Mouse (Mus musculus): ENCODE results near the gene Dab2ip. TPM values are rescaled to one million over a fixed set of nuclear protein-coding genes. Genes with fewer than 3 reads are reported as not detected.

Gene Dab2ip
- polyA plus RNA-seq, 1 experiment from 2014 or later, result 49.5 TPM

GRCm38 (mm10) chr2:35565051-35565836, 7.2 kb downstream of the Dab2ip start:
- H3K27me3 ChIP-seq (ENCODE audit: control insufficient read depth, insufficient read depth, low read length), result no peaks in the 10 kb centered on the region
- no peak overlapping the region for H3K9ac ChIP-seq (replicated peaks; ENCODE audit: low read length)
- no peak for DNase-seq (ENCODE audit: low spot score)
- no peaks in the 10 kb centered on the region for H3K4me1 ChIP-seq (ENCODE audit: control insufficient read depth, insufficient read depth, low read length)
- H3K4me3 ChIP-seq (ENCODE audit: low read depth, low read length), result no peak overlapping the region
- no peaks in the 10 kb centered on the region for H3K36me3 ChIP-seq (replicated peaks; ENCODE audit: control insufficient read depth, insufficient read depth, low read depth, low read length)
- H3K9me3 ChIP-seq (replicated peaks; ENCODE audit: control insufficient read depth, low read length), result no peaks in the 10 kb centered on the region
- no peak overlapping the region for H3K4me2 ChIP-seq (ENCODE audit: low read depth, low read length)
- no peak for ATAC-seq (replicated peaks; ENCODE audit: insufficient number of reproducible peaks, low FRiP score, low TSS enrichment, low read depth)
- 81% methylated on average over 6 of the region's 6 CpGs for WGBS
- H3K27ac ChIP-seq (replicated peaks; ENCODE audit: low read depth, low read length), result no peak overlapping the region

- no peak overlapping the region for H3K4me3 ChIP-seq (ENCODE audit: low read depth, low read length)
- WGBS, result 81% methylated on average over 11 of the region's 11 CpGs
- no peak for DNase-seq (ENCODE audit: low spot score)
- H3K4me2 ChIP-seq (ENCODE audit: low read depth, low read length), result no peak overlapping the region
- H3K9me3 ChIP-seq (replicated peaks; ENCODE audit: control insufficient read depth, low read length), result no peaks in the 10 kb centered on the region
- no peak overlapping the region for H3K9ac ChIP-seq (replicated peaks; ENCODE audit: low read length)
- no peaks in the 10 kb centered on the region for H3K27me3 ChIP-seq (ENCODE audit: control insufficient read depth, insufficient read depth, low read length)
- no peak for ATAC-seq (replicated peaks; ENCODE audit: insufficient number of reproducible peaks, low FRiP score, low TSS enrichment, low read depth)
- no peaks in the 10 kb centered on the region for H3K4me1 ChIP-seq (ENCODE audit: control insufficient read depth, insufficient read depth, low read length)
- no peak overlapping the region for H3K27ac ChIP-seq (replicated peaks; ENCODE audit: low read depth, low read length)
- no peaks in the 10 kb centered on the region for H3K36me3 ChIP-seq (replicated peaks; ENCODE audit: control insufficient read depth, insufficient read depth, low read depth, low read length)
Observed at GRCm38 (mm10) chr2:35566957-35567693, 9.1 kb downstream of the Dab2ip start.

GRCm38 (mm10) chr2:35567694-35568149, 9.7 kb downstream of the Dab2ip start:
- Histone ChIP-seq H3K4me3 (ENCODE audit: low read depth, low read length) (no peak overlapping the region), H3K36me3 (replicated peaks; ENCODE audit: control insufficient read depth, insufficient read depth, low read depth, low read length) (no peaks in the 10 kb centered on the region), H3K4me2 (ENCODE audit: low read depth, low read length) (no peak overlapping the region), H3K9me3 (replicated peaks; ENCODE audit: control insufficient read depth, low read length) (no peaks in the 10 kb centered on the region), H3K27ac (replicated peaks; ENCODE audit: low read depth, low read length) (no peak overlapping the region), H3K4me1 (ENCODE audit: control insufficient read depth, insufficient read depth, low read length) (no peaks in the 10 kb centered on the region), H3K9ac (replicated peaks; ENCODE audit: low read length) (no peak overlapping the region), H3K27me3 (ENCODE audit: control insufficient read depth, insufficient read depth, low read length) (no peaks in the 10 kb centered on the region)
- WGBS, result 94% methylated on average over 4 of the region's 4 CpGs
- ATAC-seq (replicated peaks; ENCODE audit: insufficient number of reproducible peaks, low FRiP score, low TSS enrichment, low read depth), result no peak
- DNase-seq (ENCODE audit: low spot score), result no peak

- no peak overlapping the region for H3K4me2 ChIP-seq (ENCODE audit: low read depth, low read length)
- no peak for ATAC-seq (replicated peaks; ENCODE audit: insufficient number of reproducible peaks, low FRiP score, low TSS enrichment, low read depth)
- H3K36me3 ChIP-seq (replicated peaks; ENCODE audit: control insufficient read depth, insufficient read depth, low read depth, low read length), result no peaks in the 10 kb centered on the region
- no peak for DNase-seq (ENCODE audit: low spot score)
- no peaks in the 10 kb centered on the region for H3K4me1 ChIP-seq (ENCODE audit: control insufficient read depth, insufficient read depth, low read length)
- no peaks in the 10 kb centered on the region for H3K27me3 ChIP-seq (ENCODE audit: control insufficient read depth, insufficient read depth, low read length)
- no peak overlapping the region for H3K4me3 ChIP-seq (ENCODE audit: low read depth, low read length)
- no peaks in the 10 kb centered on the region for H3K9me3 ChIP-seq (replicated peaks; ENCODE audit: control insufficient read depth, low read length)
- H3K27ac ChIP-seq (replicated peaks; ENCODE audit: low read depth, low read length), result no peak overlapping the region
- 67% methylated on average over 4 of the region's 4 CpGs for WGBS
- H3K9ac ChIP-seq (replicated peaks; ENCODE audit: low read length), result no peak overlapping the region
Observed at GRCm38 (mm10) chr2:35570743-35571142, 12.7 kb downstream of the Dab2ip start.

- no peaks in the 10 kb centered on the region for H3K27me3 ChIP-seq (ENCODE audit: control insufficient read depth, insufficient read depth, low read length)
- WGBS, result 29% methylated on average over 1 of the region's 1 CpGs
- DNase-seq (ENCODE audit: low spot score) (no peak), ATAC-seq (replicated peaks; ENCODE audit: insufficient number of reproducible peaks, low FRiP score, low TSS enrichment, low read depth) (no peak)
- H3K4me3 ChIP-seq (ENCODE audit: low read depth, low read length), result no peak overlapping the region
- no peaks in the 10 kb centered on the region for H3K9me3 ChIP-seq (replicated peaks; ENCODE audit: control insufficient read depth, low read length)
- H3K27ac ChIP-seq (replicated peaks; ENCODE audit: low read depth, low read length), result no peak overlapping the region
- no peaks in the 10 kb centered on the region for H3K4me1 ChIP-seq (ENCODE audit: control insufficient read depth, insufficient read depth, low read length)
- H3K4me2 ChIP-seq (ENCODE audit: low read depth, low read length), result no peak overlapping the region
- H3K36me3 ChIP-seq (replicated peaks; ENCODE audit: control insufficient read depth, insufficient read depth, low read depth, low read length), result no peaks in the 10 kb centered on the region
- H3K9ac ChIP-seq (replicated peaks; ENCODE audit: low read length), result no peak overlapping the region
Observed at GRCm38 (mm10) chr2:35574643-35575042, 16.6 kb downstream of the Dab2ip start.

- Histone ChIP-seq H3K4me3 (ENCODE audit: low read depth, low read length) (no peak overlapping the region), H3K36me3 (replicated peaks; ENCODE audit: control insufficient read depth, insufficient read depth, low read depth, low read length) (no peaks in the 10 kb centered on the region), H3K27me3 (ENCODE audit: control insufficient read depth, insufficient read depth, low read length) (peaks cover 4% of the 10 kb centered on the region), H3K27ac (replicated peaks; ENCODE audit: low read depth, low read length) (no peak overlapping the region), H3K9me3 (replicated peaks; ENCODE audit: control insufficient read depth, low read length) (no peaks in the 10 kb centered on the region), H3K9ac (replicated peaks; ENCODE audit: low read length) (no peak overlapping the region), H3K4me2 (ENCODE audit: low read depth, low read length) (no peak overlapping the region), H3K4me1 (ENCODE audit: control insufficient read depth, insufficient read depth, low read length) (no peaks in the 10 kb centered on the region; the same call in 1 of the 2 replicates)
- WGBS, result 87% methylated on average over 3 of the region's 3 CpGs
- DNase-seq (ENCODE audit: low spot score) (no peak), ATAC-seq (replicated peaks; ENCODE audit: insufficient number of reproducible peaks, low FRiP score, low TSS enrichment, low read depth) (no peak)
Observed at GRCm38 (mm10) chr2:35576675-35577074, 18.6 kb downstream of the Dab2ip start.

GRCm38 (mm10) chr2:35580111-35580510, 22.0 kb downstream of the Dab2ip start:
- Histone ChIP-seq H3K27me3 (ENCODE audit: control insufficient read depth, insufficient read depth, low read length) (peaks cover 24% of the 10 kb centered on the region), H3K4me3 (ENCODE audit: low read depth, low read length) (no peak overlapping the region), H3K36me3 (replicated peaks; ENCODE audit: control insufficient read depth, insufficient read depth, low read depth, low read length) (no peaks in the 10 kb centered on the region), H3K4me2 (ENCODE audit: low read depth, low read length) (no peak overlapping the region), H3K4me1 (ENCODE audit: control insufficient read depth, insufficient read depth, low read length) (peaks cover 8% of the 10 kb centered on the region; the same call in 1 of the 2 replicates), H3K9me3 (replicated peaks; ENCODE audit: control insufficient read depth, low read length) (no peaks in the 10 kb centered on the region), H3K9ac (replicated peaks; ENCODE audit: low read length) (no peak overlapping the region), H3K27ac (replicated peaks; ENCODE audit: low read depth, low read length) (no peak overlapping the region)
- no peak for DNase-seq (ENCODE audit: low spot score)
- WGBS, result 69% methylated on average over 4 of the region's 4 CpGs
- ATAC-seq (replicated peaks; ENCODE audit: insufficient number of reproducible peaks, low FRiP score, low TSS enrichment, low read depth), result no peak
